Mouse (Mus musculus): ENCODE results near the gene Xpr1. TPM values are rescaled to one million over a fixed set of nuclear protein-coding genes. Genes with fewer than 3 reads are reported as not detected.

The Xpr1 gene
- polyA plus RNA-seq, 1 experiment from 2014 or later: 10.4 TPM

GRCm38 (mm10) chr1:155236306-155237024 lies 180.8 kb downstream of the Xpr1 start:
- 70% methylated on average over 13 of the region's 13 CpGs for whole genome bisulfite sequencing
- peaks cover 13% of the 10 kb centered on the region; the same call in 1 of the 2 replicates for H3K36me3 ChIP-seq (ENCODE audit: control insufficient read depth, insufficient read depth, low read length)
- H3K4me1 ChIP-seq (ENCODE audit: control insufficient read depth, insufficient read depth, low read length): peaks cover 43% of the 10 kb centered on the region

GRCm38 (mm10) chr1:155235641-155236040 lies 181.6 kb downstream of the Xpr1 start:
- Histone ChIP-seq H3K4me1 (ENCODE audit: control insufficient read depth, insufficient read depth, low read length) (peaks cover 43% of the 10 kb centered on the region), H3K4me3 (ENCODE audit: low read length) (no peak overlapping the region), H3K36me3 (ENCODE audit: control insufficient read depth, insufficient read depth, low read length) (peaks cover 7% of the 10 kb centered on the region; the same call in 1 of the 2 replicates), H3K9me3 (ENCODE audit: control insufficient read depth, low read length) (no peaks in the 10 kb centered on the region), H3K9ac (ENCODE audit: low read depth, low read length) (no peak overlapping the region), H3K27me3 (ENCODE audit: control insufficient read depth, insufficient read depth, low read length) (no peaks in the 10 kb centered on the region), H3K27ac (ENCODE audit: low read depth, low read length) (no peak overlapping the region), H3K4me2 (replicated peaks; ENCODE audit: low read depth, low read length) (no peak overlapping the region)
- 34% methylated on average over 2 of the region's 2 CpGs for WGBS
- no peak for ATAC-seq (ENCODE audit: low FRiP score, low TSS enrichment)

More at GRCm38 (mm10) chr1:155236306-155237024, 180.8 kb downstream of the Xpr1 start:
- no peaks in the 10 kb centered on the region for H3K9me3 ChIP-seq (ENCODE audit: control insufficient read depth, low read length)
- H3K4me3 ChIP-seq (ENCODE audit: low read length): no peak overlapping the region
- no peak for ATAC-seq (ENCODE audit: low FRiP score, low TSS enrichment)
- 0 out of 2 replicates have a peak overlapping the region, but pooled peaks have one; percentile 4 for H3K9ac ChIP-seq (ENCODE audit: low read depth, low read length)
- no peak overlapping the region for H3K4me2 ChIP-seq (replicated peaks; ENCODE audit: low read depth, low read length)
- H3K27ac ChIP-seq (ENCODE audit: low read depth, low read length): peak overlapping the region; percentile 70
- no peaks in the 10 kb centered on the region for H3K27me3 ChIP-seq (ENCODE audit: control insufficient read depth, insufficient read depth, low read length)

- no peak overlapping the region for H3K4me3 ChIP-seq (ENCODE audit: low read length)
- 26% methylated on average over 14 of the region's 14 CpGs for WGBS
- peaks cover 53% of the 10 kb centered on the region for H3K4me1 ChIP-seq (ENCODE audit: control insufficient read depth, insufficient read depth, low read length)
- no peaks in the 10 kb centered on the region for H3K36me3 ChIP-seq (ENCODE audit: control insufficient read depth, insufficient read depth, low read length)
- ATAC-seq (ENCODE audit: low FRiP score, low TSS enrichment): no peak; the same call in 1 of the 2 replicates
- H3K27me3 ChIP-seq (ENCODE audit: control insufficient read depth, insufficient read depth, low read length): no peaks in the 10 kb centered on the region
- no peak overlapping the region for H3K4me2 ChIP-seq (replicated peaks; ENCODE audit: low read depth, low read length)
- peak overlapping the region; percentile 25; the same call in 1 of the 2 replicates for H3K9ac ChIP-seq (ENCODE audit: low read depth, low read length)
- H3K9me3 ChIP-seq (ENCODE audit: control insufficient read depth, low read length): no peaks in the 10 kb centered on the region
- peak overlapping the region; percentile 86 for H3K27ac ChIP-seq (ENCODE audit: low read depth, low read length)
Measured at GRCm38 (mm10) chr1:155233931-155234607, 183.1 kb downstream of the Xpr1 start.

GRCm38 (mm10) chr1:155233378-155233777 lies 183.8 kb downstream of the Xpr1 start:
- no peak overlapping the region for H3K4me3 ChIP-seq (ENCODE audit: low read length)
- peaks cover 51% of the 10 kb centered on the region for H3K4me1 ChIP-seq (ENCODE audit: control insufficient read depth, insufficient read depth, low read length)
- no peaks in the 10 kb centered on the region for H3K27me3 ChIP-seq (ENCODE audit: control insufficient read depth, insufficient read depth, low read length)
- no peaks in the 10 kb centered on the region for H3K9me3 ChIP-seq (ENCODE audit: control insufficient read depth, low read length)
- WGBS: 77% methylated on average over 9 of the region's 9 CpGs
- no peak for ATAC-seq (ENCODE audit: low FRiP score, low TSS enrichment)
- H3K9ac ChIP-seq (ENCODE audit: low read depth, low read length): no peak overlapping the region
- H3K27ac ChIP-seq (ENCODE audit: low read depth, low read length): peak overlapping the region; percentile 86
- H3K4me2 ChIP-seq (replicated peaks; ENCODE audit: low read depth, low read length): no peak overlapping the region
- no peaks in the 10 kb centered on the region for H3K36me3 ChIP-seq (ENCODE audit: control insufficient read depth, insufficient read depth, low read length)

GRCm38 (mm10) chr1:155232786-155233185 lies 184.4 kb downstream of the Xpr1 start:
- H3K36me3 ChIP-seq (ENCODE audit: control insufficient read depth, insufficient read depth, low read length): no peaks in the 10 kb centered on the region
- no peak overlapping the region for H3K4me3 ChIP-seq (ENCODE audit: low read length)
- no peak overlapping the region for H3K4me2 ChIP-seq (replicated peaks; ENCODE audit: low read depth, low read length)
- ATAC-seq (ENCODE audit: low FRiP score, low TSS enrichment): no peak
- peak overlapping the region; percentile 86 for H3K27ac ChIP-seq (ENCODE audit: low read depth, low read length)
- peaks cover 49% of the 10 kb centered on the region for H3K4me1 ChIP-seq (ENCODE audit: control insufficient read depth, insufficient read depth, low read length)
- no peaks in the 10 kb centered on the region for H3K9me3 ChIP-seq (ENCODE audit: control insufficient read depth, low read length)
- H3K27me3 ChIP-seq (ENCODE audit: control insufficient read depth, insufficient read depth, low read length): no peaks in the 10 kb centered on the region
- no peak overlapping the region for H3K9ac ChIP-seq (ENCODE audit: low read depth, low read length)
- 50% methylated on average over 6 of the region's 6 CpGs for WGBS

GRCm38 (mm10) chr1:155232385-155232784 lies 184.8 kb downstream of the Xpr1 start:
- peak overlapping the region; percentile 86 for H3K27ac ChIP-seq (ENCODE audit: low read depth, low read length)
- peaks cover 49% of the 10 kb centered on the region for H3K4me1 ChIP-seq (ENCODE audit: control insufficient read depth, insufficient read depth, low read length)
- H3K4me3 ChIP-seq (ENCODE audit: low read length): no peak overlapping the region
- H3K9ac ChIP-seq (ENCODE audit: low read depth, low read length): no peak overlapping the region
- WGBS: 60% methylated on average over 12 of the region's 12 CpGs
- no peaks in the 10 kb centered on the region for H3K27me3 ChIP-seq (ENCODE audit: control insufficient read depth, insufficient read depth, low read length)
- no peak overlapping the region for H3K4me2 ChIP-seq (replicated peaks; ENCODE audit: low read depth, low read length)
- H3K36me3 ChIP-seq (ENCODE audit: control insufficient read depth, insufficient read depth, low read length): no peaks in the 10 kb centered on the region
- ATAC-seq (ENCODE audit: low FRiP score, low TSS enrichment): no peak
- no peaks in the 10 kb centered on the region for H3K9me3 ChIP-seq (ENCODE audit: control insufficient read depth, low read length)

- H3K9me3 ChIP-seq (ENCODE audit: control insufficient read depth, low read length): no peaks in the 10 kb centered on the region
- peaks cover 2% of the 10 kb centered on the region; the same call in 1 of the 2 replicates for H3K36me3 ChIP-seq (ENCODE audit: control insufficient read depth, insufficient read depth, low read length)
- H3K9ac ChIP-seq (ENCODE audit: low read depth, low read length): no peak overlapping the region
- peak; percentile 50; the same call in 1 of the 2 replicates for ATAC-seq (ENCODE audit: low FRiP score, low TSS enrichment)
- peaks cover 39% of the 10 kb centered on the region for H3K4me1 ChIP-seq (ENCODE audit: control insufficient read depth, insufficient read depth, low read length)
- H3K27ac ChIP-seq (ENCODE audit: low read depth, low read length): peak overlapping the region; percentile 77; the same call in 1 of the 2 replicates
- no peak overlapping the region for H3K4me3 ChIP-seq (ENCODE audit: low read length)
- no peaks in the 10 kb centered on the region for H3K27me3 ChIP-seq (ENCODE audit: control insufficient read depth, insufficient read depth, low read length)
- WGBS: 19% methylated on average over 14 of the region's 14 CpGs
- H3K4me2 ChIP-seq (replicated peaks; ENCODE audit: low read depth, low read length): no peak overlapping the region
Measured at GRCm38 (mm10) chr1:155229464-155230411, 187.5 kb downstream of the Xpr1 start.

Measured in kidney, embryonic 14.5 days (tissue).